Mouse (Mus musculus) brain, adult 2 months (tissue): ENCODE data around the gene 1110008P14Rik.

ENCODE experiments used
- DNase-seq: peaks from one replicate; pipeline ENCODE4 v3.0.0; 2011; ENCODE audit warnings: low read depth, low spot score

1110008P14Rik gene

GRCm38 (mm10) chr2:32342539-32343350, 39.0 kb downstream of the 1110008P14Rik start:
- DNase-seq = peak; percentile 98

DNA sequence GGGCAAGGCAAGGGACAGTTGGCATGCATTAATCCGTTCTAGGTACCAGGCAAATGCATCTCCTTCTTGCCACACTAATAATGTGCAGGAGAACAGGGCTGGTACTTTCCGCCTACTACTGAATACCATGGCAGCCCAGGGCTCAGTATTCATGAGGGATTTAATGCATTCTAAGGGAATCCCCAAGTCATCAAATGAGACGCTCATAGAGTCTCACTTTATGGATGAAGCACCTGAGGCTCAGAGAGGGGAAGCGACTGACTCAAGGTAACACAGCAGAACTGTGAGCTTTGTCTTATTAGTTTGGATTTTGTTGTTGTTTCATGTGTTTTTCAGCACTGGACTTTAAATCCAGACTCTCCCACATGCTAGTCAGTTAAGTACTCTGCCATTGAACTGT, 39.7 kb downstream of the 1110008P14Rik start:
- peak; percentile 48 for DNase-seq

DNA sequence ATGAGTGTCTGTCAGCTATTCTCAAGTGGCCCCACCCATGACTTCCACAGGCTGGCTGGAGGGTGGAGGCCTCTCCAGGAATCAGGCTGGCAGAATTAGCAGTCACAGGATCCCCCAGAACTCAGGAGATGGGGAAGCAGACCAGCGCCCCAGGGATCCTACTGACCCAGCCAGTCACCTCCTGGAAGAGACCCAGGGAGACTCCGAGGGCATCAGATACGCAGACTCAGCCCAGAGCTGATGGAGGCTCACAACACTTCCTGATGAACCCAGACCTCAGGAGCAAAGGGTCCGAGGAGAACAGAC, 40.2 kb downstream of the 1110008P14Rik start:
- peak; percentile 36 for DNase-seq

DNA sequence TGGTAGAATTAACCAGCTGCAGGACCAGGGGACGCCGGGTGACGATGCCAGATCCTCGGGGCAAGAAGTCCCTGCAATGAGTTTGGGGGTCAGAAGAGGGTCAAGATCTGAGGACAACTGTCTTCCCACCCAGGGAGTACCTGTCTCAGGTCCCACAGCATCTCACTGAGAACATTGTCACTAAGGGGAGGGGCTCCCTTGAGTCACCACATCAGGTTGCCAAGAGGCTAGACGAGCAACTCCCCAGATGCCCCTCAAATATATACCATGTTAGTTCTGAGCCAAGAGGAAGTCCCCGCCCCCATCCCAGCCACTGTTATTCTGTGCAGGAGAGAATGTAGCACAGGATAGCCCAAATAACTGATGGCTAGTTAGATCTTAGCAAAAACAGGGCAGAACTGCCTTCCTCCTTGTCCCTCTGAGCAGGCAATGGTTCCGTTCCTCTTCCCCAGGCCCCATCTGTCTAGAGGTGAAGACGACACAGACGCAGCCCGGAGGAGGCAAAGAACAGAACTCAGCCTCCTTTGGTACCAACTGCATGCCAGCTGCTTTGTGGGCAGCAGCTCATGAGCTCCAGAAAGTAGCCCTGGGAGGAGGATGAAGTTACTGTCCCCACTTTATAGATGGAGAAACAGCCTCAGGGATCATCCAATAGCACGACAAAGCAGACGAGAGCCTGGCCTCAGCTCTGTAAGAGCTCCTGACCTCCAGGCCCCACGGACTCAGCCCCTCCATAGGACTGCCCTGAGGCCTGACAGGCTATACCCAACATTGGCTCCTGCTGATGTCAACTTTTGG, 40.7 kb downstream of the 1110008P14Rik start:
- peak; percentile 89 for DNase-seq

GRCm38 (mm10) chr2:32339912-32340642, 41.7 kb downstream of the 1110008P14Rik start:
- no peak for DNase-seq

GRCm38 (mm10) chr2:32335888-32336287, 45.9 kb downstream of the 1110008P14Rik start:
- no peak for DNase-seq

DNA sequence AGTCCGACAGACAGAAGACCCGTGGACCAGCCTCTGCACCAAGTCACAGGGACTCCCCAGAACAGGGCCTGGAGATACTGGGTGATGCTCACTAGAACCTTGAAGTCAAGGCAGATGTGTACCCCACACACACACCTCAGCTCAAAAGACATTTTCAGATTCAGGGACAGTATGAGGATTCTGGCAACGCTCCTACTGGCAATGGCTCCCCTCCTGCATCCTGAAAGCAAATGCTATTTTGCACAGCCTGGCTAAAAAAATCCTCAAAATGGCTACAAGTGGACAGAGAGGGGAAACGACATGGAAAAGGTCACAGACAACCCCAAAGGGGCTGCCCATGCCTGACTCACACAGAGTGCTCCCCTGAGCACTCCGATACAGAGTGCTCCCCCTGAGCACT, 49.6 kb downstream of the 1110008P14Rik start:
- peak; percentile 48 for DNase-seq

DNA sequence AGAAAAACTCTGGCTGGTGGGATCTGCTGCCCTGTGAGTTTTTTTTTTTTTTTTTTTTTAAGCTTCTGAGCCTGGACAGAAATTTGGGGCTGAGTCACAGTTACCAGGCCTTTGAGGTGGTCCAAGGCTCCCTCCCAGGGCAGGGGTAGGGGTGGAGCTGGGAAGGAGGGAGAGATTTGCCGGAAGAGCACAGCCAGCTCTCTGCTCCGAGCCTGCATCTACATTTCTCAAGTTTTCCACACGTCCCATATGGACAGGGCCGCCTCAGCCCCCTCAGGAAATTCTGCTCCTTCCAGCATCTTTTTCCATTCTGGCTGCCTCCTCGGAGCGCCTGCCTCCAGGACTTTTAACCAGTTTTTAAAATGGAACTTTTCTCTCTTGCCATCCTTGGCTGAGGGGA, 52.2 kb downstream of the 1110008P14Rik start:
- no peak for DNase-seq

GRCm38 (mm10) chr2:32328911-32329460, 52.8 kb downstream of the 1110008P14Rik start:
- DNase-seq = no peak

- DNase-seq = no peak
These were observed 54.5 kb downstream of the 1110008P14Rik start for GRCm38 (mm10) chr2:32327200-32327599.
